Mouse (Mus musculus) forebrain, embryonic 15.5 days (tissue): ENCODE measurements around the gene Med15. TPM values are rescaled to one million over a fixed set of nuclear protein-coding genes. Genes with fewer than 3 reads are reported as not detected.

Experiments used
- ATAC-seq: fragments of 200-750 bp; cut with Nextera tagmentation; replicated peaks from 2 replicates; pipeline ENCODE4 v1.8.0; 2017; ENCODE audit warnings: mild to moderate bottlenecking, moderate TSS enrichment, moderate library complexity
- H3K27ac ChIP-seq: fragments of 300-500 bp; sonication (generic); replicated peaks from 2 replicates; pipeline ENCODE4 v1.5.1; 2015; ENCODE audit warnings: mild to moderate bottlenecking, inconsistent platforms
- H3K27me3 ChIP-seq: fragments of 300-500 bp; sonication (generic); 2 replicates; pipeline ENCODE4 v1.6.1; 2015; ENCODE audit warnings: inconsistent platforms
- H3K36me3 ChIP-seq: fragments of 300-500 bp; sonication (generic); 2 replicates; pipeline ENCODE4 v1.6.1; 2015; ENCODE audit warnings: mild to moderate bottlenecking, inconsistent platforms
- H3K4me1 ChIP-seq: fragments of 300-500 bp; sonication (generic); 2 replicates; pipeline ENCODE4 v1.6.1; 2015; ENCODE audit warnings: inconsistent platforms
- H3K4me2 ChIP-seq: fragments of 300-500 bp; sonication (generic); replicated peaks from 2 replicates; pipeline ENCODE4 v1.6.1; 2015; ENCODE audit warnings: mild to moderate bottlenecking, inconsistent platforms
- H3K4me3 ChIP-seq: fragments of 300-500 bp; sonication (generic); 2 replicates; pipeline ENCODE4 v1.5.1; 2015; ENCODE audit warnings: mild to moderate bottlenecking, inconsistent platforms
- H3K9ac ChIP-seq: fragments of 300-500 bp; sonication (generic); replicated peaks from 2 replicates; pipeline ENCODE4 v1.6.1; 2015; ENCODE audit warnings: mild to moderate bottlenecking, inconsistent platforms
- H3K9me3 ChIP-seq: fragments of 300-500 bp; sonication (generic); 2 replicates; pipeline ENCODE4 v1.6.1; 2016; ENCODE audit warnings: inconsistent platforms
- WGBS: fragments of 180-500 bp; shearing (Covaris S2); methylation state at CpG from one replicate; pipeline ENCODE4 v1.1.7; 2015; ENCODE audit warnings: mixed read lengths; 5-methylcytosine and 5-hydroxymethylcytosine counted together
- polyA plus RNA-seq: library from polyadenylated mRNA; unstranded; fragments of >200 nt; fragmentation: Nextera tagmentation; extraction: Ambion mirVana; gene quantifications from 2 replicates; pipeline ENCODE4 v1.2.1, GENCODE M21; 2015

Med15 gene
- polyA plus RNA-seq, 1 experiment from 2014 or later: 48.2 TPM

DNA sequence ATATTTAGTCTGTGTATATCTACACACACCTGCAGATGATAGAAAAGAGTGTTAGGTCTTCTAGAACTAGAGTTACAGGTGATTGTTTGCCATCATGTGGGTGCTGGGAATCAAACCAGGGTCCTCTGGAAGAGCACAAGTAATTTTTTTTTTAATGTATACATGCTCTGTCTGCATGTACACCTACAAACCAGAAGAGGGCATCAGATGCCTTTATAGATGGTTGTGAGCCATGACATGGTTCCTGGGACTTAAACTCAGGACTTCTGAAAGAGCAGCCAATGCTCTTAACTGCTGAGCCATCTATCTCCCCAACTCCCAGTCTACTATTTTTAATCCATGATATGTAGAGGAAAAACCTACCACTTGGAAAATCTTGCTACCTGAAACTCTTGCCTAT is 2.7 kb downstream of the Med15 start:
- ATAC-seq: no peak
- H3K27me3 ChIP-seq: no peaks in the 10 kb centered on the region
- H3K27ac ChIP-seq: no peak overlapping the region
- H3K9me3 ChIP-seq: no peaks in the 10 kb centered on the region
- 0 out of 2 replicates have a peak, but pooled peaks cover 2% of the 10 kb centered on the region for H3K4me1 ChIP-seq
- no peak overlapping the region for H3K4me3 ChIP-seq
- no peaks in the 10 kb centered on the region for H3K36me3 ChIP-seq
- no peak overlapping the region for H3K9ac ChIP-seq
- no peak overlapping the region for H3K4me2 ChIP-seq

DNA sequence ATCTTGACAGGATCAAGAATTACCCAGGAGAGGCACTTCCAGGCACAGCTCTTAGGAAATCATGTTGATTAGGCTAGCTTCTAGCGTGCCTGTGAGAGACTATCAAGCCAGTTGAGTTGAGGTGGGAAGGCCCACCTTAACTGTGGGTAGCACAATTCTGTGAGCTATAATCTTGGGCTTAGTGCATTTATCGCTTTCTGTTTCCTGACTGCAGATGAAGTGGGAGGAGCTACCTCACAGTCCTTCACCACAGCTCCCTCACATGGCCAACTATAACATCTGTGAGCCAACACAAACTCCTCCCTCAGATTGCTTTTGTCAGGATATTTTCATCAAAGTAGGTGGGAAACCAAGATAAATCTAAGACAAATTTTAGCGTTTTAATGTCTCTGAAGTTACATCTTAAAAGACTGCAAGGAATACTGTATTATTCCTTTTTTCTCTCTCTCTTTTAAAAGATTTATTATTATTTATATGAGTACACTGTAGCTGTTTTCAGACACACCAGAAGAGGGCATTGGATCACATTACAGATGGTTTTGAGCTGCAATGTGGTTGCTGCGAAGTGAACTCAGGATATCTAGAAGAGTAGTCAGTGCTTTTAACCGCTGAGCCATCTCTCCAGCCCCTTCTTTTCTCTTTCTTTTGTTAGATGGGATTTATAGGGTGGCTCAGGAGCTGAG is 5.4 kb downstream of the Med15 start:
- ATAC-seq: no peak
- WGBS: 13% methylated on average over 5 of the region's 5 CpGs

GRCm38 (mm10) chr16:17724448-17724847 is 8.2 kb downstream of the Med15 start:
- 0 out of 2 replicates have a peak, but pooled peaks have one; percentile 3 for ATAC-seq
- WGBS: 100% methylated on average over 3 of the region's 3 CpGs

More for the DNA sequence above, 5.4 kb downstream of the Med15 start:
- Histone ChIP-seq H3K27ac (no peak overlapping the region), H3K4me2 (no peak overlapping the region), H3K9ac (no peak overlapping the region), H3K4me1 (0 out of 2 replicates have a peak, but pooled peaks cover 2% of the 10 kb centered on the region), H3K9me3 (no peaks in the 10 kb centered on the region), H3K4me3 (no peak overlapping the region), H3K27me3 (no peaks in the 10 kb centered on the region), H3K36me3 (no peaks in the 10 kb centered on the region)

GRCm38 (mm10) chr16:17723325-17723626 is 9.4 kb downstream of the Med15 start:
- Histone ChIP-seq H3K4me3 (no peak overlapping the region), H3K4me2 (peak overlapping the region; percentile 28; the same call in 1 of the 2 replicates), H3K36me3 (no peaks in the 10 kb centered on the region), H3K9me3 (no peaks in the 10 kb centered on the region), H3K27me3 (no peaks in the 10 kb centered on the region), H3K9ac (no peak overlapping the region), H3K27ac (no peak overlapping the region), H3K4me1 (peaks cover 19% of the 10 kb centered on the region)
- no peak for ATAC-seq
- WGBS: 80% methylated on average over 1 of the region's 1 CpGs

More at GRCm38 (mm10) chr16:17724448-17724847, 8.2 kb downstream of the Med15 start:
- Histone ChIP-seq H3K27me3 (no peaks in the 10 kb centered on the region), H3K9ac (no peak overlapping the region), H3K4me1 (peaks cover 19% of the 10 kb centered on the region), H3K27ac (no peak overlapping the region), H3K4me2 (no peak overlapping the region), H3K4me3 (no peak overlapping the region), H3K36me3 (no peaks in the 10 kb centered on the region), H3K9me3 (no peaks in the 10 kb centered on the region)

GRCm38 (mm10) chr16:17722461-17723324 is 10.0 kb downstream of the Med15 start:
- H3K9me3 ChIP-seq: no peaks in the 10 kb centered on the region
- 3% methylated on average over 41 of the region's 44 CpGs for WGBS

DNA sequence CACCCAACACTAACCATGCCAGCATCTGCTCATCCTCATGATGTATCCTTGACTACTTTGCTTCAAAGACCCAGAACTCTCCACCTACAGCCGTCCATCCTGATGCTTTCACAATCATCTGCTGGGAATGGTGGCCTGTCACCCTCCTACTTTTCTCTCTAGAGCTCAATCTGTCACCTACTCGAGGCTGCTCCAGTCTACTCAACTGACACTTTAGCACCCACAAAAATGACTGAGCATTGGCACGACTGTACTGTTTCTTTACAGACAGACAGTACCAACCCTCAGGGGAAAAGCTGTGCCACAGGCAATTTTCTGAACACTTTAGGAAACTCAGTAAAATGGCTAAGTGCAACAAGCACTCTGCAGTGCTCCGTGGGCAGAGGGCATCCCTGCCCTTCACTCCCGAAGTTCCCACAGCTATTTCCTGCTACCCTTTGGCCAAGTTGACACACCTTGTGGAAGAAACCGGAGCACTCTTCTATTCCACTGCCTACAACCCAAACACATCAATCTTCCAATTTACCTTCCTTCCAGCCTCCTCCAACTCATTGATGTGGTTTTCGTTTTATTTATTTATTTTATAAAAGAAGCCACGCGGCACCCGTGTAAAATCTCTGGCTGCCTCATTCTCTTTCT is 10.8 kb downstream of the Med15 start:
- H3K27ac ChIP-seq: peak overlapping the region; percentile 74; the same call in 1 of the 2 replicates
- WGBS: 10% methylated on average over 10 of the region's 10 CpGs
- peaks cover 16% of the 10 kb centered on the region for H3K4me1 ChIP-seq
- no peaks in the 10 kb centered on the region for H3K27me3 ChIP-seq
- no peaks in the 10 kb centered on the region for H3K36me3 ChIP-seq
- peak overlapping the region; percentile 66 for H3K4me2 ChIP-seq
- peak; percentile 1; the same call in 1 of the 2 replicates for ATAC-seq
- H3K9ac ChIP-seq: peak overlapping the region; percentile 87
- H3K9me3 ChIP-seq: no peaks in the 10 kb centered on the region
- peak overlapping the region; percentile 69 for H3K4me3 ChIP-seq

More at GRCm38 (mm10) chr16:17722461-17723324, 10.0 kb downstream of the Med15 start:
- peak overlapping the region; percentile 74 for H3K27ac ChIP-seq
- H3K4me2 ChIP-seq: peak overlapping the region; percentile 66
- H3K4me1 ChIP-seq: peaks cover 19% of the 10 kb centered on the region
- peak overlapping the region; percentile 69 for H3K4me3 ChIP-seq
- H3K27me3 ChIP-seq: no peaks in the 10 kb centered on the region
- H3K36me3 ChIP-seq: no peaks in the 10 kb centered on the region
- peak; percentile 95 for ATAC-seq
- peak overlapping the region; percentile 87 for H3K9ac ChIP-seq

GRCm38 (mm10) chr16:17721114-17721808 is 11.4 kb downstream of the Med15 start:
- ATAC-seq: no peak
- Histone ChIP-seq H3K36me3 (no peaks in the 10 kb centered on the region), H3K27ac (no peak overlapping the region), H3K27me3 (no peaks in the 10 kb centered on the region), H3K4me2 (peak overlapping the region; percentile 66), H3K9me3 (no peaks in the 10 kb centered on the region), H3K4me1 (peaks cover 16% of the 10 kb centered on the region), H3K4me3 (peak overlapping the region; percentile 69), H3K9ac (peak overlapping the region; percentile 87; the same call in 1 of the 2 replicates)
- 74% methylated on average over 9 of the region's 9 CpGs for WGBS

- H3K4me1 ChIP-seq: peaks cover 16% of the 10 kb centered on the region
- no peaks in the 10 kb centered on the region for H3K9me3 ChIP-seq
- no peak overlapping the region for H3K4me2 ChIP-seq
- no peak overlapping the region for H3K9ac ChIP-seq
- no peak overlapping the region for H3K27ac ChIP-seq
- H3K27me3 ChIP-seq: no peaks in the 10 kb centered on the region
- WGBS: 95% methylated on average over 1 of the region's 1 CpGs
- H3K36me3 ChIP-seq: no peaks in the 10 kb centered on the region
- no peak for ATAC-seq
- H3K4me3 ChIP-seq: no peak overlapping the region
These were observed 14.9 kb downstream of the Med15 start for GRCm38 (mm10) chr16:17717791-17718190.

DNA sequence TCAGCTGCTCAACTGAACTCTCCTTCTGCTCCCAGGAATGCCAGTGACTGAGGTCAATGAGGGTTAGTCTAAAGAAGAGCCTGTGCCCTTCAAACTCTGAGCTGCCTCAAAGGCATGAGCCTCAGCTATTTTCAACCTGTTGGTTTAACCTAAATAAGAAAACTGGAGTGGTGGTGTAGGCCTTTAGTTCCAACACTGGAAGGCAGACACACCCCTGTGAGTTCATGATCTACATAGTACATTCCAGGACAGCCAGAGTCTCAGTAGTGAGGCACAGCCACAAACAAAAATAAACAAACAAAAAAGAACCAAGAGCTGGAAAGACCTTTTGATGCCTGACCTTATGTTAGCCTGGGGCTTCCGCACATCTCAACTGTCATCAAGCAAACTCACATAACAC is 25.1 kb downstream of the Med15 start:
- H3K9ac ChIP-seq: no peak overlapping the region
- no peaks in the 10 kb centered on the region for H3K4me1 ChIP-seq
- ATAC-seq: no peak
- H3K36me3 ChIP-seq: peaks cover 2% of the 10 kb centered on the region
- no peak overlapping the region for H3K4me2 ChIP-seq
- H3K27ac ChIP-seq: no peak overlapping the region
- H3K9me3 ChIP-seq: no peaks in the 10 kb centered on the region
- no peak overlapping the region for H3K4me3 ChIP-seq
- no peaks in the 10 kb centered on the region for H3K27me3 ChIP-seq
- 89% methylated on average over 1 of the region's 1 CpGs for WGBS

DNA sequence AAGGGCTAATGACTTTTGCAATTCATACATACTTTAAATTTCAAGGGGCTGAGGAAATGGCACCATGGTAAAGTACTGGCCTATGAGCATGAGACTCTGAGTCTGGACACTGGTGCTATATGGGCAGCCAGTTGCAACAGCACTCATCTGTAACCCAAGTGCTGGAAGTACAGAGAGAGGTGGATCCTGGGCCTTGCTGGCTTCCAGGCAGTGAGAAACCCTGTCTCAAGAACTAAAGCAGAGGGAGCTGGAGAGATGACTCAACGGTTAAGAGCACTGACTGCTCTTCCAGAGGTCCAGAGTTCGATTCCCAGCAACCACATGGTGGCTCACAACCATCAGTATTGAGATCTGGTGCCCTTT is 31.7 kb downstream of the Med15 start:
- H3K27ac ChIP-seq: no peak overlapping the region
- no peak overlapping the region for H3K4me2 ChIP-seq
- H3K36me3 ChIP-seq: peaks cover 24% of the 10 kb centered on the region
- no peaks in the 10 kb centered on the region for H3K9me3 ChIP-seq
- H3K27me3 ChIP-seq: no peaks in the 10 kb centered on the region
- H3K4me3 ChIP-seq: no peak overlapping the region
- no peaks in the 10 kb centered on the region for H3K4me1 ChIP-seq
- no peak for ATAC-seq
- WGBS: 87% methylated on average over 2 of the region's 2 CpGs
- no peak overlapping the region for H3K9ac ChIP-seq

GRCm38 (mm10) chr16:17700386-17701042 is 32.2 kb downstream of the Med15 start:
- no peak overlapping the region for H3K9ac ChIP-seq
- H3K9me3 ChIP-seq: no peaks in the 10 kb centered on the region
- WGBS: 89% methylated on average over 3 of the region's 3 CpGs
- H3K4me2 ChIP-seq: no peak overlapping the region
- H3K4me3 ChIP-seq: no peak overlapping the region
- H3K4me1 ChIP-seq: no peaks in the 10 kb centered on the region
- ATAC-seq: no peak
- H3K27me3 ChIP-seq: no peaks in the 10 kb centered on the region
- peaks cover 29% of the 10 kb centered on the region for H3K36me3 ChIP-seq
- H3K27ac ChIP-seq: no peak overlapping the region
